Mouse (Mus musculus): ENCODE data around the gene Acr. TPM values are rescaled to one million over a fixed set of nuclear protein-coding genes. Genes with fewer than 3 reads are reported as not detected.

Gene Acr
- polyA plus RNA-seq, 1 experiment from 2014 or later = 0.40 TPM

DNA sequence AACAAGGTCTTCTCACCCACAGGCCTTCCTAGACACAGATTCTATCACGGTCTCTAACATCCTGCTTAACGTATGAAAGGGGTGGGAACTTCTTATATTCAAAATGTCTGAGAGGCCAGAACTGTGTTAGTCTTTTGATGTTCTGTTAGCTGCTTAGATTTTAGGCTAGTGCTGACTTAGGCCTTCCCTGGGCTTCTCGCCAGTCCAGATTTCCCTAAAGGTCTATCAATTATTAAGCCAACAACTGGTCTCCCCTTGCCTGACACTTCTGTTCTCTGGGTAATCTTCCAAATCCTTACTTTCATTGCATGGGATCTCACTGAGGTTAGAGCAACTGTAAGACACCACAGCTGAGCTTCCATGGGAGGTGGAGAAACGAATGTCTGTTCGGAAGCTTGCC lies 21.0 kb downstream of the Acr start:
- WGBS = 89% methylated on average over 5 of the region's 5 CpGs

GRCm38 (mm10) chr15:89591317-89591716 lies 23.2 kb downstream of the Acr start:
- 4% methylated on average over 30 of the region's 30 CpGs for WGBS
- peak overlapping the region; percentile 58 for H3K4me3 ChIP-seq (ENCODE audit: low read depth, low read length)
- DNase-seq (ENCODE audit: low spot score) (no peak), ATAC-seq (ENCODE audit: insufficient read depth, low FRiP score, low TSS enrichment) (no peak; the same call in 1 of the 2 replicates)
- no peaks in the 10 kb centered on the region for H3K9me3 ChIP-seq (ENCODE audit: control insufficient read depth, low read length)
- no peaks in the 10 kb centered on the region; the same call in 1 of the 2 replicates for H3K4me1 ChIP-seq (ENCODE audit: control insufficient read depth, insufficient read depth, low read length)
- peak overlapping the region; percentile 67 for H3K9ac ChIP-seq (ENCODE audit: low read length)
- peak overlapping the region; percentile 71 for H3K4me2 ChIP-seq (ENCODE audit: low read depth)
- peak overlapping the region; percentile 75 for H3K27ac ChIP-seq (ENCODE audit: low read depth, low read length)
- no peaks in the 10 kb centered on the region for H3K36me3 ChIP-seq (ENCODE audit: control insufficient read depth, insufficient read depth, low read length)
- H3K27me3 ChIP-seq (ENCODE audit: control insufficient read depth, insufficient read depth, low read length) = no peaks in the 10 kb centered on the region

More for the DNA sequence above, 21.0 kb downstream of the Acr start:
- Histone ChIP-seq H3K4me3 (ENCODE audit: low read depth, low read length) (no peak overlapping the region), H3K27ac (ENCODE audit: low read depth, low read length) (no peak overlapping the region), H3K4me1 (ENCODE audit: control insufficient read depth, insufficient read depth, low read length) (no peaks in the 10 kb centered on the region; the same call in 1 of the 2 replicates), H3K4me2 (ENCODE audit: low read depth) (no peak overlapping the region), H3K9me3 (ENCODE audit: control insufficient read depth, low read length) (no peaks in the 10 kb centered on the region), H3K9ac (ENCODE audit: low read length) (no peak overlapping the region), H3K36me3 (ENCODE audit: control insufficient read depth, insufficient read depth, low read length) (0 out of 2 replicates have a peak, but pooled peaks cover 2% of the 10 kb centered on the region), H3K27me3 (ENCODE audit: control insufficient read depth, insufficient read depth, low read length) (no peaks in the 10 kb centered on the region)
- ATAC-seq (ENCODE audit: insufficient read depth, low FRiP score, low TSS enrichment) = no peak
- no peak for DNase-seq (ENCODE audit: low spot score)

GRCm38 (mm10) chr15:89591723-89592455 lies 23.8 kb downstream of the Acr start, which contains the start of gene Rabl2:
Rabl2 (minus strand) TSS chr15:89591923.
- Histone ChIP-seq H3K4me2 (ENCODE audit: low read depth) (peak within 1 kb of the TSS; percentile 71), H3K27me3 (ENCODE audit: control insufficient read depth, insufficient read depth, low read length) (no peaks in the 10 kb centered on the region), H3K27ac (ENCODE audit: low read depth, low read length) (peak within 1 kb of the TSS; percentile 75), H3K4me1 (ENCODE audit: control insufficient read depth, insufficient read depth, low read length) (no peaks in the 10 kb centered on the region; the same call in 1 of the 2 replicates), H3K9me3 (ENCODE audit: control insufficient read depth, low read length) (no peaks in the 10 kb centered on the region), H3K9ac (ENCODE audit: low read length) (peak within 1 kb of the TSS; percentile 67), H3K36me3 (ENCODE audit: control insufficient read depth, insufficient read depth, low read length) (no peaks in the 10 kb centered on the region), H3K4me3 (ENCODE audit: low read depth, low read length) (peak within 1 kb of the TSS; percentile 58)
- ATAC-seq (ENCODE audit: insufficient read depth, low FRiP score, low TSS enrichment) = peak; percentile 96
- under 1% methylated on average over 35 of the region's 35 CpGs for WGBS
- peak; percentile 95 for DNase-seq (ENCODE audit: low spot score)

DNA sequence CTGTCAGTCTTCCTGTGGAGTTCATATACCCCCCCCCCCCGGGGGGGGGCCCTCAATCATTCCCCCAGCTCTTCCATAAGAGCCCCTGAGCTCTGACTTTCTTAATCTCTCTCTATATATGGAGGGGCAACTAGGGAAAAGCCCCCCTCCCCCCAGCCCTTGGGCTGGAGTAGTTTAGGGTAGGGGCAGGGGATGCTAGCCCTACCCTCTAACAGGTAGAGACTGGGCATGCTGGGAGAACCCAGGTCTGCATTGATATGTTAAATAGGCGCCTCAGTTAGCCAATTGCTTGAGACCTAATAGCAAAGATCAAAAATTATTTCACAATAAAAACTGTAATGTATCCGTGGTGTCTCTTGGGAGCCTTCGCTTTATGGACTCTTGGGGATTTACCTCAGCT lies 24.4 kb downstream of the Acr start:
- Histone ChIP-seq H3K27ac (ENCODE audit: low read depth, low read length) (no peak overlapping the region), H3K9me3 (ENCODE audit: control insufficient read depth, low read length) (no peaks in the 10 kb centered on the region), H3K4me3 (ENCODE audit: low read depth, low read length) (0 out of 2 replicates have a peak overlapping the region, but pooled peaks have one; percentile 58), H3K4me1 (ENCODE audit: control insufficient read depth, insufficient read depth, low read length) (no peaks in the 10 kb centered on the region; the same call in 1 of the 2 replicates), H3K27me3 (ENCODE audit: control insufficient read depth, insufficient read depth, low read length) (no peaks in the 10 kb centered on the region), H3K9ac (ENCODE audit: low read length) (no peak overlapping the region), H3K4me2 (ENCODE audit: low read depth) (peak overlapping the region; percentile 71), H3K36me3 (ENCODE audit: control insufficient read depth, insufficient read depth, low read length) (no peaks in the 10 kb centered on the region)
- ATAC-seq (ENCODE audit: insufficient read depth, low FRiP score, low TSS enrichment) = peak; percentile 32; the same call in 1 of the 2 replicates
- no peak for DNase-seq (ENCODE audit: low spot score)
- WGBS = 46% methylated on average over 4 of the region's 4 CpGs

DNA sequence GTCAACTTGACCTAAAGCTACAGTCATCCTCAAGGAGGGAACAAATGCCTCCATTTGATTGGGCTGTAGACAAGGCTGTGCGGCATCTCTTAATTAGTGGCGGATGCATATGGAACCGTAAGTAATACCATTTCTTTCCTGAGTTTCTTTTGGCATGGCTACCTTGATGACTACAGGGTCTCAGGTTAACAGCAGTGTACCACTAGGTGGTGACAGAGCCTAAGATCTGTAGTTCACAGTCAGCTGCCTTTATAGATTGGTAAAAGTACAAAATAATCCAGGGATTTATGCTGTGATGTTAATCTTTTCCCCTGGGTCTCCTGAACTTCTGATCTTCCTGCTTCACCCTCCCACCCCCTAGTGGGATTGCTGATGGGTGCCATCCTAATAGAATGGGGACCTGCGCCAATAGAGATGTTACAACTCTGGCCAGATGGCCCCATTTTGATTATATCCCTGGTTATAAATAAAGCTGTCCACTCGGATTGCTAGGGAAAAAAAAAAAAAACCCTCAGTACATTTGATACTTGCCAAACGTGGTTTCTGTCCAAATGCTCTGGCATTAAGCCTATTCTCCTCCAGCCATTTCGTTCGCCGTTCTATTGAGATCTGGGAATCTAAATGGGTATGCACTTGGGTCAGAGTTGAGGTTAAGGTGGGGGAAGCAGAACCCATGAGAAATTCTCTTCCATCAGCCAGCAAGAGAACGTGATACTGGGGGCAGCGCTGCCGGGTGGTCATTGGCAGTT lies 37.9 kb downstream of the Acr start:
- H3K4me1 ChIP-seq (ENCODE audit: control insufficient read depth, insufficient read depth, low read length) = no peaks in the 10 kb centered on the region
- no peak overlapping the region for H3K4me3 ChIP-seq (ENCODE audit: low read depth, low read length)
- H3K9ac ChIP-seq (ENCODE audit: low read length) = no peak overlapping the region
- no peaks in the 10 kb centered on the region for H3K9me3 ChIP-seq (ENCODE audit: control insufficient read depth, low read length)
- no peak for ATAC-seq (ENCODE audit: insufficient read depth, low FRiP score, low TSS enrichment)
- WGBS = 88% methylated on average over 12 of the region's 12 CpGs
- H3K27ac ChIP-seq (ENCODE audit: low read depth, low read length) = no peak overlapping the region
- no peaks in the 10 kb centered on the region for H3K36me3 ChIP-seq (ENCODE audit: control insufficient read depth, insufficient read depth, low read length)
- no peak for DNase-seq (ENCODE audit: low spot score)
- no peak overlapping the region for H3K4me2 ChIP-seq (ENCODE audit: low read depth)
- no peaks in the 10 kb centered on the region for H3K27me3 ChIP-seq (ENCODE audit: control insufficient read depth, insufficient read depth, low read length)

DNA sequence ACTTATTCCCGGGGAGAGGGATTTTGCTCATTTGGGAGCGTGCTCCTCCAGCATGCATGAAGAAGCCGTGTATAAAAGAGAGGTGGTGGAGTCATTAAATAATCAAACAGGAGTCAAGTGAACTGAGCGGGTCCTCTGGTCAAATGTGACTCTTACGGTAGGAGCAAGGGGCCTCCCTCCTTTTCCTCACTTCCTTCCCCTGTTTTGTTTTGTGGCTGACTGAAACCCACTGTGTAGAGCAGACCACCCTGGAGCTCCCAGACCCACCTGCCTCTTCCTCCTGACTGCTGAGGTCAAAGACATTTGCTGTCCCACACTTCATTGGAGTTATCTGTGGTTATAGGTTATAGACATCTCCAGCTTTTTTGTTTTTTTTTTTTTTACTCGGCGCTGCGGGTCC lies 39.4 kb downstream of the Acr start:
- no peak overlapping the region for H3K9ac ChIP-seq (ENCODE audit: low read length)
- H3K27me3 ChIP-seq (ENCODE audit: control insufficient read depth, insufficient read depth, low read length) = no peaks in the 10 kb centered on the region
- no peaks in the 10 kb centered on the region for H3K4me1 ChIP-seq (ENCODE audit: control insufficient read depth, insufficient read depth, low read length)
- no peak overlapping the region for H3K4me3 ChIP-seq (ENCODE audit: low read depth, low read length)
- ATAC-seq (ENCODE audit: insufficient read depth, low FRiP score, low TSS enrichment) (no peak), DNase-seq (ENCODE audit: low spot score) (no peak)
- no peaks in the 10 kb centered on the region for H3K36me3 ChIP-seq (ENCODE audit: control insufficient read depth, insufficient read depth, low read length)
- no peak overlapping the region for H3K27ac ChIP-seq (ENCODE audit: low read depth, low read length)
- no peak overlapping the region for H3K4me2 ChIP-seq (ENCODE audit: low read depth)
- 89% methylated on average over 8 of the region's 8 CpGs for WGBS
- no peaks in the 10 kb centered on the region for H3K9me3 ChIP-seq (ENCODE audit: control insufficient read depth, low read length)

DNA sequence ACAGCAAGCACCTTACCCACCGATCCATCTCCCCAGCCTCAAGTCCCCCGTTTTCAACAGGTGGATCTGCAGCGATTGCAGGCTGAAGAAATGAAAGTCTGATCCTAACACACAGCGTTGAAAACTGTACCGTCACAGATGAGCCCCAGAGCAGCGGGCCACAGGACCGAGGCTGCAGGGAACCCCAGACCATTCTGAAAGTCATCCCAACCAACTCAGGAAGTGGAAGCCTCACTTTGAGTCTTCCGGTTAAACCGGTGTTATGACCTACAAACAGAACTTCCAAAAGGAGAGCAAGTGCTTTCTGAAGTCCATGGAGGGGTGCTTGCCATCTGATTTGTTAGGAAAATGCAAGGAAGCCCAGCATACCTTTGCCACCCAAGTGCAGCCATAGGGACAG lies 39.8 kb downstream of the Acr start:
- Histone ChIP-seq H3K27ac (ENCODE audit: low read depth, low read length) (no peak overlapping the region), H3K9ac (ENCODE audit: low read length) (no peak overlapping the region), H3K4me1 (ENCODE audit: control insufficient read depth, insufficient read depth, low read length) (no peaks in the 10 kb centered on the region), H3K4me3 (ENCODE audit: low read depth, low read length) (no peak overlapping the region), H3K9me3 (ENCODE audit: control insufficient read depth, low read length) (no peaks in the 10 kb centered on the region), H3K4me2 (ENCODE audit: low read depth) (no peak overlapping the region), H3K27me3 (ENCODE audit: control insufficient read depth, insufficient read depth, low read length) (no peaks in the 10 kb centered on the region), H3K36me3 (ENCODE audit: control insufficient read depth, insufficient read depth, low read length) (no peaks in the 10 kb centered on the region)
- no peak for DNase-seq (ENCODE audit: low spot score)
- ATAC-seq (ENCODE audit: insufficient read depth, low FRiP score, low TSS enrichment) = no peak
- WGBS = 85% methylated on average over 9 of the region's 9 CpGs

GRCm38 (mm10) chr15:89622312-89622958 lies 54.3 kb downstream of the Acr start:
- H3K4me3 ChIP-seq (ENCODE audit: low read depth, low read length) = no peak overlapping the region
- H3K4me1 ChIP-seq (ENCODE audit: control insufficient read depth, insufficient read depth, low read length) = no peaks in the 10 kb centered on the region
- no peak overlapping the region for H3K4me2 ChIP-seq (ENCODE audit: low read depth)
- peak; percentile 48; the same call in 1 of the 2 replicates for ATAC-seq (ENCODE audit: insufficient read depth, low FRiP score, low TSS enrichment)
- H3K9me3 ChIP-seq (ENCODE audit: control insufficient read depth, low read length) = no peaks in the 10 kb centered on the region
- no peak overlapping the region for H3K9ac ChIP-seq (ENCODE audit: low read length)
- no peak overlapping the region for H3K27ac ChIP-seq (ENCODE audit: low read depth, low read length)
- 78% methylated on average over 12 of the region's 12 CpGs for WGBS
- H3K27me3 ChIP-seq (ENCODE audit: control insufficient read depth, insufficient read depth, low read length) = no peaks in the 10 kb centered on the region
- H3K36me3 ChIP-seq (ENCODE audit: control insufficient read depth, insufficient read depth, low read length) = no peaks in the 10 kb centered on the region
- DNase-seq (ENCODE audit: low spot score) = peak; percentile 52
